Mouse (Mus musculus) ovary, postnatal 10 days (tissue): ENCODE measurements around the gene Ccdc58.
"Not testable (repeated sequence)": the region's sequence is repeated elsewhere in the genome, so short reads cannot be mapped to it uniquely, and the experiment has no call there.

Experiments
- DNase-seq: peaks from one replicate; pipeline ENCODE4 v3.0.0; 2022; ENCODE audit warnings: low spot score

The Ccdc58 gene

DNA sequence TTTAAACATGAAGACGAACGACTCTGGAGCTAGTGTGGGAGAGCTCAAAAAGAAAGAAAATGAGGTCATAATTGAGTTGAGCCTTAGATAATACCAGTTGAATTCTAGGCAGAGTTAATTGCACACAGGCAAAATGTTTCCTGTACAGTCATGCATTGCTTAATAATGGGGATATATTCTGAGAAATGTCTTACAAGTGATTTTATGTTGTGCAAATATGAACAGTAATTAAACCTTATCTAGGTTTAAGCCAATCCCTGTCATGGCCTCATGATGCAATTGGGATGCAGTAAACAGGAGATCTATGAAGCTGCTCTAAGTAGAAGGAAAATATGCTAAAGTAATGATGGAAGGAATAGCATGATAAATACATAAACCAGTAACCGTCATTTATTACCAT is 3.3 kb downstream of the Ccdc58 start:
- no peak for DNase-seq

GRCm38 (mm10) chr16:36079916-36080315 is 8.4 kb downstream of the Ccdc58 start:
- DNase-seq, result no peak

DNA sequence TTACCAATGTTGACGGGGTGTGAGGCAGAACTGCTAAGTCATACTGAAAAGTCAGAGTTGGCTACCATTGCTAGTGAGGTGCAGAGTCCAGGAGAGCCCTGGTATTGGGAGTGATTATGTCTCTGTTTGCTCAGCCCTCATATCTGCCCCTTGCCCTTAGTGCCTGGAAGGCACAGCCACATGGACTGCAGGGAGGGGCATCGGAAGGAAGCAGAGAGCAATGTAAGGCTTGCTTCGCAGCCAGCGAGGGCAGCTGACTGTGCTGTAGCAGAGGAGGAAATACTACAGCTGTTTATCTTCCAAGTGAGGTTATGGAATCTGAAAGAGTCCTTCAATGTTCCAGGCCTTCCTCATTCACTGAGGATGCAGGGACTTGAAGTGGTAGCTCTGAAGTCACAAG is 16.4 kb downstream of the Ccdc58 start:
- no peak for DNase-seq

DNA sequence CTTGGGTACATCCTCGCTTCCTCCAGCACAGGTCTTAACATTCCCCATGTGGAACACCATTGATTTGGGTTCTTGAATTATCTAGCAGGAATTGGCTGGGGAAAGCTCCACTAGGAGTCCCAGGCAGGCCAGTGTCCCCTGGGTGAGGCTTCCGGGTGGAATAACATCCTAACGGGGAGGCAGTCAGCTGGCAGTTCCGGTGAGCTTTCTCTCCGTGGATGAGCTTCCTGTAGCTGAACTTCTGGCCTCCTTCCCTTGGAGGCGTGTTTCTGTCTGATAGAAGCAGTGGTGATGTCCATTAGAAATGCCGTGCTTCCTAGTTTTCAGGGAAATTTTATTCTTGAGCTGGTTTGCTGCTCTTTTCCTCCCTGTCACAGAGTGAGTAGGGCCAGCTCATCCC is 17.6 kb downstream of the Ccdc58 start:
- no peak for DNase-seq

DNA sequence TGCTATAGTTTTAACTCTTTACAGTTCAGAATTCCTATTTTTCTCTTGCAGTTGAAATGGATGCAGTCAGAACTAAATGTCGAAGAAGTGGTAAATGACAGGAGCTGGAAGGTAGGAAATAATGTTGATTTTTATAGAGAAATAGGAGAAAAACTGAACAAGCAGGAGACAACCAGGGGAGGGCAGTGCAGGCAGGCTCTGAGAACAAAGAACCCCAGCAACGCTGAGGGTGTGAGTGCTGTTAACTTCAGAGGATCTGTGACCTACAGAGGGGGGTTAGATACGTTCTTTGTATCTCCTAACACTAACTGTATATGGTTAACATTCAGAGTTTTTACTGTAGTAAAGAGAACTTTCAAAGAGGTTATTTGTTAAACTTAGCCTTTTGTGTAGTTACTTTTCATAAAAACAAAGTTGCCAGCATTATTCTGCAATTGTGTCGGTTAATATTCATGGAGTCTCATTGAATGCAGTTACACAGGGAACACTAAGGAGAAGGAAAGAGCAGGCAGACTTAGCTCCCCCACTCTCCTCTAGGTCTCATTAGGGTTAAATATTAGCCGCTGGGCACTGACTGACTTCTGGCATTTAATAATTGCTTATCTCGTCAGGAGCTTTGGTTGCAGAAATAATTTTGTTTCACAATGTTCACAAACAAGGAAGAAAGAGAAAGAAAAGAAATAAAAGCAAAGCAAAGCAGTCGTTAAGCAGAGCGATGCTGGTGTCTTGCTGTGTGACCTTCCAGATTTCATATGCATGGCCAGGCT is 18.5 kb downstream of the Ccdc58 start:
- DNase-seq, result no peak

DNA sequence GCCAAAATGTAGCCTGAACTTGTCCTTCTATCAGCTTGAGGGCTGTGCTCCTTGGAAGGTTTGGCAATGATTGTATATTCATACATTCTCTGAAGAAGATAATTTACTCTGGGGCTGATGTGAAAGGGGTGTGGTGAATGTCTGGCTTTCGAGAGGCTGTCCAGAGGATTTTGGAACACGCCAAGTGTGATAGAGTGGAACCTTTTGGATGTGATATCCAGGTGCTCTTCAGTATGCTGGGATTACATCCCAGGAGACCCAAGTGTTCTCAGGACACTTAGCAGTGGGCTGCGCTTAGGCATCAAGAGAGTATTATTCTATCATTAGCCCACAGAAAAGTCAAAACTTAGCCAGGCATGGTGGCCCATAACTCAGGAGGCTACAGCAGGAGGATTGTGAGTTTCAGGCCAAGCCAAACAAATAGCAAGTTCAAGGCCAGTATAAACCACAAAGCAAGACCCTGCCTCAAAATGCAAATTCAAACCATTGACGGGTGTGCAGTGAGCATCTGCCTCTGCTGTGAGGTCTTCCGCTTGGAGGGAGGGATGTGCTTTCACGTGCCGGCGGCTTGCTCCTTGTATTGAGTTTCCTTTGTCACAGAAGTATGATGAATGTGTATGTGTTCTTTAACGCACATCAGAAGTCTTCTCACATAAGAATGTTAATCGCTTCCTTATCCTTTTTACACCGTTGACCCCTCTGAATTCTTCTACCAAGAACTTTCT is 19.5 kb downstream of the Ccdc58 start:
- no peak for DNase-seq

DNA sequence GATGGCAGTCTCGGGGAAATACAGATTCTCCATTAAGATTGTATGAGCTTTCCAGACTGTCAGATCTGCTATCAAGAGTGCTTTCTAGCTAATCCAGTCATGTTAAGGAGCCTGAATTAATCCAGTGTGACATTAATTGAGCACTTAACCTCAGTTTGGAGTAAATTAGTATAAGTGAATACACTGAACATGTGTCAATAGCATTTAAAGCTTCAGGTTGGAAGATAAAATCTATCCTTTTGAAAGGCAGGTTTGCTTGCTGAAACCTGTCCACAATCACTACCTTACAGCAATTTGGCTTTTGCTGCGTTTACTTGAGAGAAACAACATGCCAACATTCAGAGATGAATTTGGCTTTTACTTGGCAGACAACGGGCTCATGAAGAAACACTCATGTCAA is 22.6 kb downstream of the Ccdc58 start:
- DNase-seq, result no peak

DNA sequence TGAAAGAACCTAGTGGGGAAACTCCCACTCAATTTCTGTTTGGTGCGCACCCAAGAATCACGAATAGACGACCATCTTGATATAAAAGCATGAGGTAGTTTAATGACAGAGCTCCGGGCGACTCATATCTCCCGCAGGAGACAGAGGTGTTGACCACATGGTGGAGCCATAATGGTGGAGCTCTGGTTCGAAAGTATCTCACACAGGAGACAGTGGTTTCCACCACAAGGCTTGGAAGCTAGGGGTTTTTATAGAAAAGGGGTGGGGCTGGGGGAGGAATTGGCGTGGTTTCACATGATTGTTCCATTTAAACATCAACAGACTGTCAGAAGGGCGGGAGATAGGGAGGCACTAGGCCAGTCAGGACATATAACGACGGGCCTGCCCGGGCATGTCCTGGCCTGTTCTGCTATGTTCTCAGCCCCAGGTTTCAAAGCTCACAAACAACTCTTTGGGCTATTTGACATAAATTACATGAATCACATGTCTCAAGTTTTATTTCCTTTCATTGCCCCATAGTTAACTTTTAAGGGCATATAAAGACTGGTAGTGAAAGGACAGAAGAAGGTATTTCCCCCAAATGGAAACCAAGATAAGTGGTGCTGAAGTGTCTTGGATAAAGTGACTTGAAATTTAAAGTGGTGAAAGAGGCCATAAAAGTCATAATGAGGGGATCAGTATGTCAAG is 26.5 kb downstream of the Ccdc58 start:
- DNase-seq, result not testable (repeated sequence)

- no peak for DNase-seq
Observed at GRCm38 (mm10) chr16:36101526-36101925, 30.0 kb downstream of the Ccdc58 start.

GRCm38 (mm10) chr16:36102211-36102610 is 30.7 kb downstream of the Ccdc58 start:
- DNase-seq, result no peak

DNA sequence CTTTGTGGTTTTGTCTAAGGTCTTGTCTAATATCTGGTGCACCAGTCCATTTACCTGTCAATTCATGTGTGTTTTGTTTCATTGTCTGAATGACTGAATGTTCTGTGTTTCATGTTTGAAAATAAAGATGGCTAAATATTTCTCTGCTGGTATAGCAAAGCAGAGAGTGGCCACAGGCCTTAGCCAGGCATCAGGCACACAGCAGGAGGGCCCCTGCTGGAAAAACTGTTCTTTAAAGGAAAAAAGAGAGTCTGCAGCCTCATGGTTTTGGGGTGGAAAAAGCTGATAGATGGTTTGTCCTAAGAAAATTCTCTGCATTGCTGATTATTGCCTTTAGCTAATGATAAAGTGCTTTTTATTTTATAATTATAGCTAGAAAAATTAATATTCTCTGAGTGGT is 40.0 kb downstream of the Ccdc58 start:
- DNase-seq, result not testable (repeated sequence)

DNA sequence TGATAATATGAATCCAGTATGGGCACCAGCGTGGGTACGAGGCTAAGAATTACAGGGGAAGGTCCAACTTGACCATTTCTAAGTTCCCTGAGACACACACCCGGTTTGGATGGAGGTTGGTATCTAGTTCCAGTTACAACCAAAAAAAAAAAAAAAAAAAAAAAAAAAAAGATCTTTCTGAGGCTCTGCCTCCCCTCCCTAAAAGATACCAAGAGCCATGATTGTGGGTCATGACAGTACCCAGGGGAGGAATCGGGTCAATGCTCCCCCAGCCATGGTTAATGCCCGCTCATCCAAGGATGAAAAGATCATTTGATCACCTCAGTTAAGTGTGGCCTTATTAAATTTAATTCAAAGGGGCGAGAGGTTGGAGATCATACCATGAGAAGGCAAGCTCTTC is 44.3 kb downstream of the Ccdc58 start:
- not testable (repeated sequence) for DNase-seq

DNA sequence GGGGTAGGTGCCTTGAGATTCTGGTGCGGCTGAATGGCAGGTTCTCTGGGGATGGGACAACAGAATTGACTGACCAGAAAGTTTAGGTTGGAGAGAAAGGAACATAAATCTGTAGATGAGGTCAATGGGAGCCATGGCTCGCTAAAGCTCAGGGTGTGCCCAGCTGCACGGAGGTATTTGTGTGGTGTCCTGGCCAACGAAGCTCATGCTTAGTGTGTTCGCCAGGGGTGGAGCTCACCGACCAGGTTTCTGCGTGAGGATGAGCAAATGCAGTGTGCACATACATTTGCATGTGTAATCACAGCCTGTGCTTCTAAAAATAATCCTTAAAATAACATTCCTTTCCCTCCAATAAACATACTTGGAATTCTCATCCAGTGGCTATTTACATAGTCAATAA is 56.6 kb downstream of the Ccdc58 start:
- DNase-seq, result no peak

GRCm38 (mm10) chr16:36131141-36131540 is 59.7 kb downstream of the Ccdc58 start, which contains the start of gene Csta1:
Csta1 (minus strand) TSS chr16:36131241.
- DNase-seq, result no peak

GRCm38 (mm10) chr16:36138201-36138600 is 66.7 kb downstream of the Ccdc58 start:
- DNase-seq, result no peak
